Mouse (Mus musculus) kidney, embryonic 14.5 days (tissue): ENCODE results near the gene Olfr1283. TPM values are rescaled to one million over a fixed set of nuclear protein-coding genes. Genes with fewer than 3 reads are reported as not detected.
"Not testable (repeated sequence)": the region's sequence is repeated elsewhere in the genome, so short reads cannot be mapped to it uniquely, and the experiment has no call there.

ENCODE experiments used
- ATAC-seq: fragments of 200-750 bp; cut with Nextera tagmentation; 2 replicates; pipeline ENCODE4 v1.8.0; 2017; ENCODE audit warnings: moderate number of reproducible peaks, mild to moderate bottlenecking, moderate TSS enrichment, moderate library complexity; ENCODE audit not compliant: low FRiP score, low TSS enrichment
- H3K27ac ChIP-seq: fragments of 300-500 bp; sonication (generic); 2 replicates; pipeline ENCODE4 v1.5.1; 2014; ENCODE audit warnings: low read depth, mild to moderate bottlenecking, low read length, moderate library complexity, mixed read lengths
- H3K27me3 ChIP-seq: fragments of 300-500 bp; sonication (generic); 2 replicates; pipeline ENCODE4 v1.6.1; 2014; ENCODE audit warnings: mild to moderate bottlenecking, low read length; ENCODE audit not compliant: control insufficient read depth, insufficient read depth
- H3K36me3 ChIP-seq: fragments of 300-500 bp; sonication (generic); 2 replicates; pipeline ENCODE4 v1.6.1; 2014; ENCODE audit warnings: low read length, mixed read lengths; ENCODE audit not compliant: control insufficient read depth, insufficient read depth
- H3K4me1 ChIP-seq: fragments of 300-500 bp; sonication (generic); 2 replicates; pipeline ENCODE4 v1.6.1; 2014; ENCODE audit warnings: low read length, mixed read lengths; ENCODE audit not compliant: control insufficient read depth, insufficient read depth
- H3K4me2 ChIP-seq: fragments of 300-500 bp; sonication (generic); replicated peaks from 2 replicates; pipeline ENCODE4 v1.6.1; 2014; ENCODE audit warnings: low read depth, mild to moderate bottlenecking, low read length
- H3K4me3 ChIP-seq: fragments of 300-500 bp; sonication (generic); 2 replicates; pipeline ENCODE4 v1.5.1; 2014; ENCODE audit warnings: mild to moderate bottlenecking, low read length
- H3K9ac ChIP-seq: fragments of 300-500 bp; sonication (generic); 2 replicates; pipeline ENCODE4 v1.6.1; 2014; ENCODE audit warnings: low read depth, mild to moderate bottlenecking, low read length, moderate library complexity
- H3K9me3 ChIP-seq: fragments of 300-500 bp; sonication (generic); 2 replicates; pipeline ENCODE4 v1.6.1; 2016; ENCODE audit warnings: low read length; ENCODE audit not compliant: control insufficient read depth
- WGBS: fragments of 180-500 bp; shearing (Covaris S2); extraction: QIAGEN DNeasy Blood & Tissue Kit; methylation state at CpG from one replicate; pipeline ENCODE4 v1.1.7; 2014; 5-methylcytosine and 5-hydroxymethylcytosine counted together
- polyA plus RNA-seq: library from polyadenylated mRNA; unstranded; fragments of >200 nt; fragmentation: Nextera tagmentation; extraction: Ambion mirVana; gene quantifications from 2 replicates; pipeline ENCODE4 v1.2.1, GENCODE M21; 2014

Gene Olfr1283
- polyA plus RNA-seq, result not detected in 2 replicates

GRCm38 (mm10) chr2:111366490-111366889, at the start of gene Olfr1283:
Olfr1283 (plus strand) TSS chr2:111366790.
- Histone ChIP-seq H3K4me1 (no peaks in the 10 kb centered on the region), H3K27me3 (no peaks in the 10 kb centered on the region), H3K36me3 (no peaks in the 10 kb centered on the region), H3K9me3 (no peaks in the 10 kb centered on the region), H3K9ac (no peak within 1 kb of the TSS), H3K4me2 (no peak within 1 kb of the TSS), H3K4me3 (no peak within 1 kb of the TSS), H3K27ac (no peak within 1 kb of the TSS)
- 74% methylated on average over 2 of the region's 2 CpGs for WGBS
- no peak for ATAC-seq

- H3K4me1 ChIP-seq, result no peaks in the 10 kb centered on the region
- no peaks in the 10 kb centered on the region for H3K9me3 ChIP-seq
- H3K9ac ChIP-seq, result no peak within 1 kb of the TSS
- no peak for ATAC-seq
- H3K27ac ChIP-seq, result no peak within 1 kb of the TSS
- H3K4me2 ChIP-seq, result no peak within 1 kb of the TSS
- no peaks in the 10 kb centered on the region for H3K27me3 ChIP-seq
- H3K36me3 ChIP-seq, result no peaks in the 10 kb centered on the region
- 71% methylated on average over 2 of the region's 2 CpGs for WGBS
- H3K4me3 ChIP-seq, result no peak within 1 kb of the TSS
Measured at GRCm38 (mm10) chr2:111326220-111326619, 40.4 kb upstream of the Olfr1283 start, which contains the start of gene Olfr1281. Olfr1281 (plus strand) TSS chr2:111326520.

GRCm38 (mm10) chr2:111333721-111334120, 32.9 kb upstream of the Olfr1283 start:
- not testable (repeated sequence) for H3K36me3 ChIP-seq, H3K27ac ChIP-seq, H3K9ac ChIP-seq, H3K4me1 ChIP-seq, H3K9me3 ChIP-seq, H3K4me2 ChIP-seq, ATAC-seq, H3K4me3 ChIP-seq, H3K27me3 ChIP-seq
- WGBS, result 85% methylated on average over 5 of the region's 5 CpGs

DNA sequence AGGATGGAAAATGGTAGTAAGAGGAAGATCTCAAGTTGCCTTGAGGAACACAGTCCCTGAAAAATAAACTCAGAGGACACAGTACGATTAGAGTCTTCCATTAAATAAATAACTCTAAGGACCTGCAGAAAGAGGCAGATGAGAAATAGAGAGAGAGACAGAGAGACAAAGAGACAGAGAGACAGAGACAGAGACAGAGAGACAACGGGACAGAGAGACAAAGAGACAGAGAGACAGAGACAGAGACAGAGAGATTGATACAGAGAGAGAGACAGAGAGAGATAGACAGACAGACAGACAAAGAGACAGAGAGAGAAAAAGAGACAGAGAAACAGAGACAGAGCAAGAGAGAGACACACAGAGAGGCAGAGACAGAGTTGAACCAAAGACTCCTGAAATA, 30.6 kb upstream of the Olfr1283 start, which contains the start of gene Olfr1282:
Gene Olfr1282, minus strand, starts transcription at position 101 of the 400 bp plus-strand sequence.
- no peak within 1 kb of the TSS for H3K4me2 ChIP-seq
- H3K36me3 ChIP-seq, result no peaks in the 10 kb centered on the region
- no peak within 1 kb of the TSS for H3K27ac ChIP-seq
- no peaks in the 10 kb centered on the region for H3K9me3 ChIP-seq
- H3K4me3 ChIP-seq, result no peak within 1 kb of the TSS
- no peaks in the 10 kb centered on the region for H3K4me1 ChIP-seq
- no peak for ATAC-seq
- no peak within 1 kb of the TSS for H3K9ac ChIP-seq
- no peaks in the 10 kb centered on the region for H3K27me3 ChIP-seq
- WGBS, result 82% methylated on average over 2 of the region's 2 CpGs

- no peak within 1 kb of the TSS for H3K4me3 ChIP-seq
- no peaks in the 10 kb centered on the region for H3K9me3 ChIP-seq
- no peaks in the 10 kb centered on the region for H3K4me1 ChIP-seq
- no peaks in the 10 kb centered on the region for H3K27me3 ChIP-seq
- no peak within 1 kb of the TSS for H3K27ac ChIP-seq
- H3K36me3 ChIP-seq, result no peaks in the 10 kb centered on the region
- H3K9ac ChIP-seq, result no peak within 1 kb of the TSS
- no peak within 1 kb of the TSS for H3K4me2 ChIP-seq
- 88% methylated on average over 1 of the region's 1 CpGs for WGBS
- ATAC-seq, result no peak
Measured at GRCm38 (mm10) chr2:111375222-111375621, 8.6 kb downstream of the Olfr1283 start, which contains the start of gene Olfr1284. Olfr1284 (plus strand) TSS chr2:111375522.

Other genes starting within 250 kb of the Olfr1283 start
- gene Gm15130, start 213.9 kb upstream of the Olfr1283 start, polyA plus RNA-seq, result not detected in 2 replicates
- gene 4930430A15Rik, start 137.2 kb upstream of the Olfr1283 start, polyA plus RNA-seq, result not detected in 2 replicates
- not detected in 2 replicates for gene Olfr1275, start 131.5 kb upstream of the Olfr1283 start, polyA plus RNA-seq
- gene Olfr1276, start 112.3 kb upstream of the Olfr1283 start, polyA plus RNA-seq, result not detected in 2 replicates
- gene Olfr1277, start 92.7 kb upstream of the Olfr1283 start, polyA plus RNA-seq, result not detected in 2 replicates
- not detected in 2 replicates for gene Olfr1278, start 76.7 kb upstream of the Olfr1283 start, polyA plus RNA-seq
- not detected in 2 replicates for gene Olfr1279, start 66.2 kb upstream of the Olfr1283 start, polyA plus RNA-seq
- not detected in 2 replicates for gene Olfr1280, start 52.8 kb upstream of the Olfr1283 start, polyA plus RNA-seq
- not detected in 2 replicates for gene Olfr1281, start 40.3 kb upstream of the Olfr1283 start, polyA plus RNA-seq
- not detected in 2 replicates for gene Olfr1282, start 30.7 kb upstream of the Olfr1283 start, polyA plus RNA-seq
- gene Olfr1284, start 8.7 kb downstream of the Olfr1283 start, polyA plus RNA-seq, result not detected in 2 replicates
- gene Olfr1286, start 56.3 kb downstream of the Olfr1283 start, polyA plus RNA-seq, result not detected in 2 replicates
- gene Olfr1287, start 82.4 kb downstream of the Olfr1283 start, polyA plus RNA-seq, result not detected in 2 replicates
- not detected in 2 replicates for gene Olfr1288, start 107.3 kb downstream of the Olfr1283 start, polyA plus RNA-seq
- gene Olfr1289, start 114.0 kb downstream of the Olfr1283 start, polyA plus RNA-seq, result not detected in 2 replicates
- gene Olfr1290, start 127.0 kb downstream of the Olfr1283 start, polyA plus RNA-seq, result not detected in 2 replicates
- gene Olfr1291-ps1, start 130.4 kb downstream of the Olfr1283 start, polyA plus RNA-seq, result not detected in 2 replicates
- not detected in 2 replicates for gene Olfr1293-ps, start 158.4 kb downstream of the Olfr1283 start, polyA plus RNA-seq
- gene Olfr1294, start 173.5 kb downstream of the Olfr1283 start, polyA plus RNA-seq, result not detected in 2 replicates
- not detected in 2 replicates for gene Olfr1295, start 202.9 kb downstream of the Olfr1283 start, polyA plus RNA-seq